Mouse (Mus musculus) sigmoid colon, adult 10 weeks (tissue): ENCODE results near the gene C8g. TPM values are rescaled to one million over a fixed set of nuclear protein-coding genes. Genes with fewer than 3 reads are reported as not detected.

ENCODE experiments used
- polyA plus RNA-seq: library from polyadenylated mRNA; stranded (reverse); fragments of 350-450 nt; fragmentation: Illumina TruSeq; extraction: RNeasy Lipid Tissue Mini Kit (QIAGEN cat#74804); gene quantifications from one replicate; pipeline ENCODE4 v1.2.3, GENCODE M21; 2014; ENCODE audit warnings: low read depth, low replicate concordance

The C8g gene
- not detected for polyA plus RNA-seq

GRCm38 (mm10) chr2:25501593-25502486 is at the start of gene C8g:
Gene C8g (minus strand): TSS chr2:25501719.

GRCm38 (mm10) chr2:25546811-25547491 is 45.4 kb upstream of the C8g start, which contains the start of gene Traf2:
Gene Traf2 (minus strand): TSS chr2:25546940.

GRCm38 (mm10) chr2:25500576-25501405 is 728 bp downstream of the C8g start, which contains the start of gene Fbxw5:
Gene Fbxw5 (plus strand): TSS chr2:25500750.

GRCm38 (mm10) chr2:25493476-25493961 is 8.0 kb downstream of the C8g start, which contains the start of gene Lcn12:
Gene Lcn12 (minus strand): TSS chr2:25493911.

DNA sequence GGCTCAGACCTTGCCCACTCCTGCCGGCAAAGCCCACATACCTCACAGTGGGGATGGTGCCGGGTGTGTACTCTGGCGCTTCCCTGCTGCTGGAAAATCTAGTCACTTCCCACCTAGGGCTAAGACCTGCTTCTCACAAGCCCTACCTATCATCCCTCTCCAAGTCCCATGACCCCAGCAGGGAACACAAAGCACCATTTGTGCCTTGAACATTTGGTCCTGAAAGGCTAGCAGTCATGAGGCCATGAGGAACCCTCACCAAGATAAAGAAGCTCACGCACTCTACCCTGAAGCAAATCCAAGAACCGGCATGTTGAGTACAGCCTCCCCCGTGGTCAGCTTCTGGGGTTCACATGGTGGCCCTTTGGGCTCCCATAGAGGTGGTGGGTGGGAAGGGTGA is 31.6 kb downstream of the C8g start, which contains the start of gene Ptgds:
TSS of gene Ptgds (minus strand) at position 78 of the 400 bp plus-strand sequence.

DNA sequence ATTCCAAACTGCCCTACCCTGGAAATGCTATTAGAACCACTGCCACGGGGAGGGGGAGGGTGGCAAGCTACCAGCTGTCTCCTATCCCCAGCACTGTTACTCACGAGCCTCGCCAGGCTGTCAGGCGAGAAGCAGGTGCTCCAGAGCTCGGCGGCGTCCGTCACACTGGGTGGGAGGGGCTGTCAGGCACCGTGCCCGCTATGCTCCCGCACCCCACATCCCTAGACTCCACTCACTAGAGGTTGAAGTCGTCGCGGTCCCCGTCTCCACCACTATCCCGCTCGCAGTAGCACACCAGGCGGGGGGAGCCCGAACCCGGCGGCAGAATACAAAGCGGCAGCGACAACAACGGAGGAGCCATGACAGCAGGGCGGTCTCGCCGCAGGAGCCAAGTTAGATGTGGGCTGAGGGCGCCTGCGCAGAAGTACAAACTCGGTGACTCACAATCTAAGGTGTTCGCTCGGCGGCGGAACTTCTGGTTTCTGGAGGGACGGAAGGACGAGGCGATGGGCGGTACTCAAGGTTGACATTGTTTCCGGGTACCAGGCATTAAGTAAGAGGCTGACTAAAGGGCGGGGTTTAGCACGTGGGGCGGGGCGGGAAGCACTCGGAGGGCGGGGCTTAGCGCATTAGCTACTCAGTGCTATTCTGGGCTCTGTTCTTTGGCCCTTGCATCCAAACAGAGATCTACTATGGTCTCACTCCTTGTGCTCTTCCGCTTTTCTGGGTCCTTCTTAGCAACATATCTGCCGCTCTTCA is 40.8 kb downstream of the C8g start, which contains the start of gene Paxx:
TSS of gene Paxx (minus strand) at position 544 of the 759 bp plus-strand sequence.

GRCm38 (mm10) chr2:25456205-25456953 is 45.1 kb downstream of the C8g start, which contains the start of gene Clic3:
Gene Clic3 (plus strand): TSS chr2:25456838.

Other genes with a start within 250 kb of the C8g start
- 0.76 TPM for gene Tmem203, start 246.3 kb downstream of the C8g start, polyA plus RNA-seq
- gene Tprn, start 239.1 kb downstream of the C8g start, polyA plus RNA-seq = 7.7 TPM
- 2.0 TPM for gene Ssna1, start 229.3 kb downstream of the C8g start, polyA plus RNA-seq
- gene Anapc2, start 229.2 kb downstream of the C8g start, polyA plus RNA-seq = 9.7 TPM
- gene Tmem210, start 213.6 kb downstream of the C8g start, polyA plus RNA-seq = not detected
- gene Lrrc26, start 211.8 kb downstream of the C8g start, polyA plus RNA-seq = 1.0 TPM
- gene Grin1, start 182.5 kb downstream of the C8g start, polyA plus RNA-seq = 0.13 TPM
- gene Man1b1, start 169.4 kb downstream of the C8g start, polyA plus RNA-seq = 21.3 TPM
- gene Dpp7, start 145.4 kb downstream of the C8g start, polyA plus RNA-seq = 7.7 TPM
- 3.2 TPM for gene Uap1l1, start 136.0 kb downstream of the C8g start, polyA plus RNA-seq
- 0.13 TPM for gene Sapcd2, start 129.4 kb downstream of the C8g start, polyA plus RNA-seq
- gene Entpd2, start 105.8 kb downstream of the C8g start, polyA plus RNA-seq = 0.28 TPM
- 9.3 TPM for gene Npdc1, start 102.4 kb downstream of the C8g start, polyA plus RNA-seq
- gene Fut7, start 78.5 kb downstream of the C8g start, polyA plus RNA-seq = not detected
- gene Abca2, start 73.0 kb downstream of the C8g start, polyA plus RNA-seq = 0.09 TPM
- not detected for gene Clic3, start 44.9 kb downstream of the C8g start, polyA plus RNA-seq
- gene Paxx, start 40.6 kb downstream of the C8g start, polyA plus RNA-seq = 2.6 TPM
- gene Ptgds, start 31.7 kb downstream of the C8g start, polyA plus RNA-seq = not detected
- gene Lcn12, start 7.8 kb downstream of the C8g start, polyA plus RNA-seq = not detected
- gene Fbxw5, start 969 bp downstream of the C8g start, polyA plus RNA-seq = 1.5 TPM
- 0.95 TPM for gene Traf2, start 45.2 kb upstream of the C8g start, polyA plus RNA-seq
- 2.6 TPM for gene Edf1, start 56.1 kb upstream of the C8g start, polyA plus RNA-seq
- not detected for gene Mamdc4, start 73.1 kb upstream of the C8g start, polyA plus RNA-seq
- not detected for gene Phpt1, start 73.5 kb upstream of the C8g start, polyA plus RNA-seq
- not detected for gene Ajm1, start 80.0 kb upstream of the C8g start, polyA plus RNA-seq
- gene Rabl6, start 106.8 kb upstream of the C8g start, polyA plus RNA-seq = 29.1 TPM
- not detected for gene Ccdc183, start 116.0 kb upstream of the C8g start, polyA plus RNA-seq
- 3.3 TPM for gene Tmem141, start 120.3 kb upstream of the C8g start, polyA plus RNA-seq
- gene Fcna, start 126.3 kb upstream of the C8g start, polyA plus RNA-seq = 7.5 TPM
- gene Lcn8, start 151.4 kb upstream of the C8g start, polyA plus RNA-seq = not detected
- not detected for gene Lcn5, start 156.2 kb upstream of the C8g start, polyA plus RNA-seq
- not detected for gene Lcn6, start 175.1 kb upstream of the C8g start, polyA plus RNA-seq
- not detected for gene Lcn10, start 181.0 kb upstream of the C8g start, polyA plus RNA-seq
- not detected for gene Obp2a, start 198.3 kb upstream of the C8g start, polyA plus RNA-seq
- 5.0 TPM for gene Bmyc, start 205.0 kb upstream of the C8g start, polyA plus RNA-seq
- gene Obp2b, start 235.3 kb upstream of the C8g start, polyA plus RNA-seq = not detected